Mouse (Mus musculus): ENCODE measurements around the gene Ttc41. TPM values are rescaled to one million over a fixed set of nuclear protein-coding genes. Genes with fewer than 3 reads are reported as not detected.

The Ttc41 gene
- 2.6 TPM for polyA plus RNA-seq (2014; fragmentation: Illumina TruSeq; extraction: RNeasy Lipid Tissue Mini Kit (QIAGEN cat#74804))

GRCm38 (mm10) chr10:86705318-86705921, at the start of gene Ttc41, which contains the start of gene Hsp90b1:
TSS of gene Ttc41 (plus strand) at chr10:86705811.
TSS of gene Hsp90b1 (minus strand) at chr10:86705509.

GRCm38 (mm10) chr10:86763672-86764071, 58.1 kb downstream of the Ttc41 start, which contains the start of gene Gm49358:
TSS of gene Gm49358 (plus strand) at chr10:86763972.

GRCm38 (mm10) chr10:86778398-86779116, 72.9 kb downstream of the Ttc41 start, which contains the start of gene Nt5dc3:
TSS of gene Nt5dc3 (plus strand) at chr10:86779005.

Other genes with a start within 250 kb of the Ttc41 start
- 0.14 TPM for gene Syn3, start 206.9 kb upstream of the Ttc41 start, polyA plus RNA-seq (2014; fragmentation: Illumina TruSeq; extraction: RNeasy Lipid Tissue Mini Kit (QIAGEN cat#74804))
- gene Hsp90b1, start 302 bp upstream of the Ttc41 start, polyA plus RNA-seq (2014; fragmentation: Illumina TruSeq; extraction: RNeasy Lipid Tissue Mini Kit (QIAGEN cat#74804)), result 2,850 TPM
- gene Gm49358, start 58.2 kb downstream of the Ttc41 start, polyA plus RNA-seq (2014; fragmentation: Illumina TruSeq; extraction: RNeasy Lipid Tissue Mini Kit (QIAGEN cat#74804)), result 7.6 TPM
- gene Nt5dc3, start 73.2 kb downstream of the Ttc41 start, polyA plus RNA-seq (2014; fragmentation: Illumina TruSeq; extraction: RNeasy Lipid Tissue Mini Kit (QIAGEN cat#74804)), result 6.1 TPM

Measured in ovary, adult 10 weeks (tissue).